Mouse (Mus musculus): Measurements from ENCODE around the gene Dnajb5.
"Not testable (repeated sequence)": the region's sequence is repeated elsewhere in the genome, so short reads cannot be mapped to it uniquely, and the experiment has no call there.

Gene Dnajb5

GRCm38 (mm10) chr4:42973868-42974267 lies 24.3 kb downstream of the Dnajb5 start:
- no peak for DNase-seq

- no peak for DNase-seq
Measured at GRCm38 (mm10) chr4:42978062-42978461, 28.4 kb downstream of the Dnajb5 start.

GRCm38 (mm10) chr4:42980467-42980866 lies 30.9 kb downstream of the Dnajb5 start:
- not testable (repeated sequence) for DNase-seq

GRCm38 (mm10) chr4:42988296-42988695 lies 38.7 kb downstream of the Dnajb5 start:
- DNase-seq = no peak

GRCm38 (mm10) chr4:42998022-42998421 lies 48.4 kb downstream of the Dnajb5 start:
- no peak for DNase-seq

GRCm38 (mm10) chr4:42999451-43000140 lies 50.0 kb downstream of the Dnajb5 start:
- DNase-seq = peak; percentile 86

GRCm38 (mm10) chr4:43000141-43000986 lies 50.8 kb downstream of the Dnajb5 start, which contains the start of gene Vcp:
Gene Vcp, minus strand, starts transcription at chr4:43000507.
- DNase-seq = peak; percentile 98

- DNase-seq = no peak
Measured at GRCm38 (mm10) chr4:43001272-43001671, 51.7 kb downstream of the Dnajb5 start.

- peak; percentile 19 for DNase-seq
Measured at GRCm38 (mm10) chr4:43002756-43003439, 53.3 kb downstream of the Dnajb5 start.

GRCm38 (mm10) chr4:43004951-43005350 lies 55.3 kb downstream of the Dnajb5 start:
- no peak for DNase-seq

- peak; percentile 19 for DNase-seq
Measured at GRCm38 (mm10) chr4:43005765-43006164, 56.2 kb downstream of the Dnajb5 start.

Measured in kidney, adult 18-20 months (tissue).